ENCODE assay signal across 14 mouse cellular contexts in the genomic region with DNA sequence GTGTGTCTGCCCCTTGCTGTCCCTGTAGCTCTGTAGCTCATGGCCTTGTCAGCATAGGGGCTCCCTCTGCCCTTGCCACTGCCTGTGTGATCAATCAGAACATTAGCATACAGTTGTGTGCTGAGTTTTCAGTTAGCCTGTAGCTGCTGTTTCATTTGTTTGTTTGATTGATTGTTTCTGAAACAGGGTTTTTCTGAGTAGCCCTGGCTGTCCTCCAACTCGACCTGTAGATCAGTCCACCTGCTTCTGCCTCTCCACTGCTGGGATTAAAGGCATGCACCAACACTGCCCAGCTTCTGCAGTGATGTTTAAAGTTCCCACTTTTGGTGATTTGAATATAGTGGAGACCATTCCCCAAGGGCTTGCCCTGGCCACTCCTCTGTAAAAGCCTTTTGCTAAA.
"Had no signal": no experiment of that assay in that cellular context is flagged by ENCODE, and none has a peak within 500 bp of the region (broad histone marks: within the 10 kb centered on the region; RNA-seq: fewer than 3 reads in every experiment).

No protein-coding gene starts in this region.

- ATAC-seq: intestine, embryonic 15.5 days; lung, postnatal 0 days; midbrain, embryonic 13.5 days had no signal

- H3K9me3 ChIP-seq: intestine, embryonic 15.5 days; limb, embryonic 10.5 days; limb, embryonic 13.5 days; midbrain, embryonic 13.5 days had no signal

- H3K4me3 ChIP-seq: intestine, embryonic 15.5 days; limb, embryonic 10.5 days; limb, embryonic 13.5 days; midbrain, embryonic 13.5 days had no signal

- H3K9ac ChIP-seq: intestine, embryonic 15.5 days; limb, embryonic 13.5 days; liver, embryonic 14.5 days; lung, embryonic 14.5 days; midbrain, embryonic 13.5 days had no signal

- H3K27ac ChIP-seq: intestine, embryonic 15.5 days; kidney, postnatal 0 days; limb, embryonic 10.5 days; limb, embryonic 13.5 days; liver, embryonic 14.5 days; macrophage; midbrain, embryonic 13.5 days had no signal

- H3K36me3 ChIP-seq: intestine, embryonic 15.5 days; limb, embryonic 10.5 days; limb, embryonic 13.5 days; midbrain, embryonic 13.5 days had no signal

- H3K27me3 ChIP-seq: intestine, embryonic 15.5 days; limb, embryonic 13.5 days; midbrain, embryonic 13.5 days had no signal

- DNase-seq: kidney, adult 18-20 months; kidney, adult 9 months; kidney, postnatal 36 days; lung, embryonic 14.5 days; thymus, adult 18-20 months; thymus, postnatal 36 days had no signal

- H3K4me2 ChIP-seq: intestine, embryonic 15.5 days; limb, embryonic 13.5 days; lung, embryonic 14.5 days; midbrain, embryonic 13.5 days had no signal
